In the genomic region with DNA sequence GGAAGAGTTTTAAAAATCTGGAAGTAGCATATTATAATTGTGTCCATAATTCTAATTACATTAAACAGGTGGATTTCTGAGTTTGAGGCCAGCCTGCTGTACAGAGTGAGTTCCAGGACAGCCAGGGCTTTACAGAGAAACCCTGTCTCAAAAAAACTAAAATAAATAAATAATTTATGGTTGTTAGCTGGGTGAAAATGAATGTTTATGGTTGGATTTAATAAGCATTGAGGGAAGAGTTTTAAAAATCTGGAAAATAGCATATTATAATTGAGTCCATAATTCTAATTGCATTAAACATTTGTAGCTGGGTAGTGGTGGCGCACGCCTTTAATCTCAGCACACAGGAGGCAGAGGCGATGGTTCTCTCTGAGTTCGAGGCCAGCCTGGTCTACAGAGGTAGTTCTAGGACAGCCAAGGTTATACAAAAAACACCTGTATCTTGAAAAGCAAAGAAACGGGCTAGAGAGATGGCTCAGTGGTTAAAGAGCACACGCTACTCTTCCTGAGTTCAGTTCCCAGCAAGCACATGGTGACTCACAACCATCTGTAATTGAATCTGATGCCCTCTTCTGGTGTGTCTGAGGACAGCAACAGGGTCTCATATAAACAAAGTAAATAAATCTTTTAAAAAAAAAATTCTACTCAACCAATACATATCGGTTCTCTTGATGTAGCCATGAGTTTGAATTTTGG, we compare ENCODE assay signal across 26 mouse cellular contexts. TPM values are rescaled to one million over a fixed set of nuclear protein-coding genes. Genes with fewer than 3 reads are reported as not detected.
A peak's percentile ranks its signal among the peaks of the same experiment; 100 is the strongest.
DNase-seq lines count a peak whose midpoint lies in the region; ATAC-seq and TF ChIP-seq lines count a peak whose summit lies in the region.
"Had no signal": no experiment of that assay in that cellular context is flagged by ENCODE, and none has a peak within 500 bp of the region (broad histone marks: within the 10 kb centered on the region; RNA-seq: fewer than 3 reads in every experiment).

No protein-coding gene starts in this region.

- peaks cover 2% of the 10 kb centered on the region for H3K36me3 ChIP-seq in heart, adult 2 months (ENCODE audit: control insufficient read depth, insufficient read depth, low read length)
- H3K36me3 ChIP-seq in E14TG2a.4 (ENCODE audit: insufficient read depth, low read length) = peaks cover 9% of the 10 kb centered on the region; the same call in 1 of the 2 replicates
- H3K36me3 ChIP-seq in stomach, postnatal 0 days (ENCODE audit: control insufficient read depth, insufficient read depth, low read length) = no peaks in the 10 kb centered on the region
- H3K36me3 ChIP-seq: forebrain, embryonic 10.5 days; heart, embryonic 12.5 days; heart, embryonic 15.5 days; hindbrain, embryonic 10.5 days; hindbrain, embryonic 13.5 days had no signal

- H3K79me2 ChIP-seq in heart, adult 2 months (replicated peaks; ENCODE audit: control insufficient read depth, insufficient read depth, low read length) = peaks cover 3% of the 10 kb centered on the region

- no peak overlapping the region for H3K4me3 ChIP-seq in heart, adult 2 months
- H3K4me3 ChIP-seq in layer of hippocampus, adult 2 months = no peak overlapping the region
- H3K4me3 ChIP-seq in E14TG2a.4 (replicated peaks; ENCODE audit: low read length) = peak overlapping the region; percentile 90
- no peak overlapping the region for H3K4me3 ChIP-seq in stomach, postnatal 0 days (ENCODE audit: low read depth, low read length)
- H3K4me3 ChIP-seq: forebrain, embryonic 10.5 days; forebrain, embryonic 13.5 days; heart, embryonic 12.5 days; heart, embryonic 15.5 days; hindbrain, embryonic 10.5 days; hindbrain, embryonic 13.5 days had no signal

- WGBS in heart, adult 2 months = 97% methylated on average over 7 of the region's 7 CpGs
- WGBS in stomach, postnatal 0 days = 84% methylated on average over 7 of the region's 7 CpGs

- H3K4me1 ChIP-seq in heart, adult 2 months (ENCODE audit: control insufficient read depth, insufficient read depth, low read length) = peaks cover 5% of the 10 kb centered on the region
- H3K4me1 ChIP-seq in E14TG2a.4 (replicated peaks; ENCODE audit: low read depth, low read length) = peaks cover 31% of the 10 kb centered on the region
- peaks cover 2% of the 10 kb centered on the region; the same call in 1 of the 2 replicates for H3K4me1 ChIP-seq in stomach, postnatal 0 days (replicated peaks; ENCODE audit: control insufficient read depth, insufficient read depth)

- H3K9ac ChIP-seq in heart, adult 2 months (ENCODE audit: low read depth, low read length) = no peak overlapping the region
- no peak overlapping the region for H3K9ac ChIP-seq in stomach, postnatal 0 days (ENCODE audit: low read length)
- H3K9ac ChIP-seq: forebrain, embryonic 13.5 days; heart, embryonic 12.5 days; heart, embryonic 15.5 days; hindbrain, embryonic 13.5 days had no signal

- no peak for ATAC-seq in stomach, postnatal 0 days (ENCODE audit: low FRiP score, low TSS enrichment)
- ATAC-seq: activated CD4-positive, CD25-positive, alpha-beta regulatory T cell, adult 4 months; forebrain, embryonic 13.5 days; hindbrain, embryonic 16.5 days; intestine, embryonic 16.5 days had no signal

- H3K27ac ChIP-seq in heart, adult 2 months = no peak overlapping the region
- no peak overlapping the region for H3K27ac ChIP-seq in layer of hippocampus, adult 2 months
- no peak overlapping the region for H3K27ac ChIP-seq in stomach, postnatal 0 days (replicated peaks)
- H3K27ac ChIP-seq: forebrain, embryonic 10.5 days; forebrain, embryonic 13.5 days; heart, embryonic 15.5 days; hindbrain, embryonic 10.5 days; hindbrain, embryonic 13.5 days had no signal

- intact Hi-C loops in heart, adult 2 months (cut with DNase I) = loop anchor here (5.0 to 10.0 kb wide), 4 partner anchors 91 to 1923 kb away; partner anchors contain the start of genes Foxn2, Msh6, Ppp1r21 and Srbd1

- H3K9me3 ChIP-seq in E14TG2a.4 (ENCODE audit: low read length) = no peaks in the 10 kb centered on the region
- no peaks in the 10 kb centered on the region for H3K9me3 ChIP-seq in stomach, postnatal 0 days (ENCODE audit: control insufficient read depth, low read length)
- H3K9me3 ChIP-seq: forebrain, embryonic 10.5 days; forebrain, embryonic 13.5 days; heart, embryonic 12.5 days; heart, embryonic 15.5 days; hindbrain, embryonic 10.5 days; hindbrain, embryonic 13.5 days had no signal

- H3K27me3 ChIP-seq in heart, adult 2 months (ENCODE audit: control insufficient read depth, insufficient read depth, low read length) = no peaks in the 10 kb centered on the region
- H3K27me3 ChIP-seq in E14TG2a.4 (ENCODE audit: insufficient read depth, low read length) = no peaks in the 10 kb centered on the region
- H3K27me3 ChIP-seq in stomach, postnatal 0 days (ENCODE audit: control insufficient read depth, insufficient read depth, low read length) = no peaks in the 10 kb centered on the region
- H3K27me3 ChIP-seq: forebrain, embryonic 13.5 days; heart, embryonic 12.5 days; heart, embryonic 15.5 days; hindbrain, embryonic 13.5 days had no signal

- no peak for DNase-seq in heart, adult 2 months
- DNase-seq in heart, adult 9 months (ENCODE audit: low spot score in 2 of 2) = no peak
- DNase-seq in layer of hippocampus, adult 2 months (ENCODE audit: low spot score in 2 of 2) = no peak
- DNase-seq in layer of hippocampus, adult 18-20 months (ENCODE audit: low spot score in 2 of 2) = no peak
- DNase-seq in stomach, postnatal 0 days (ENCODE audit: low spot score) = no peak
- no peak for DNase-seq in retina, postnatal 1 day
- no peak for DNase-seq in c-Kit-positive CD71-positive TER-119-positive erythroid progenitor cells, embryonic 14.5 days (ENCODE audit: low spot score)
- DNase-seq: adrenal gland, adult 8-10 months; adrenal gland, postnatal 25 days; cerebellum, adult 18-20 months; cerebellum, adult 9-10 months; cerebellum, postnatal 14 days; gastrocnemius, adult 2 months; gastrocnemius, postnatal 14 days; heart, postnatal 10 days; heart, postnatal 36 days had no signal

- TF ChIP-seq POLR2A in heart, adult 2 months (IDR thresholded peaks at IDR 0.05; ENCODE audit: insufficient read depth, low read depth, low read length) = no peak

- no peak for TF ChIP-seq EP300 in heart, adult 2 months (IDR thresholded peaks at IDR 0.05; ENCODE audit: insufficient read depth, low read depth, low read length)
- no peak for TF ChIP-seq EP300 in stomach, postnatal 0 days (optimal IDR thresholded peaks at IDR 0.05)

- TF ChIP-seq CTCF in heart, adult 2 months (IDR thresholded peaks at IDR 0.05) = peak; percentile 31
- TF ChIP-seq CTCF in layer of hippocampus, adult 2 months (conservative IDR thresholded peaks at IDR 0.05) = peak; percentile 48
- TF ChIP-seq CTCF in E14TG2a.4 (conservative IDR thresholded peaks at IDR 0.05; ENCODE audit: low read length) = peak; percentile 15; the same call in 1 of the 2 replicates
- 0 out of 2 replicates have a peak, but pooled peaks have one; percentile 15 for TF ChIP-seq CTCF in stomach, postnatal 0 days (IDR thresholded peaks at IDR 0.05; ENCODE audit: low read depth)

- no peak overlapping the region for H3K4me2 ChIP-seq in stomach, postnatal 0 days (replicated peaks; ENCODE audit: low read depth)
- H3K4me2 ChIP-seq: forebrain, embryonic 13.5 days; heart, embryonic 15.5 days; hindbrain, embryonic 13.5 days had no signal

RNA-seq across cellular contexts. Expression of gene Fbxo11, which starts 3.1 kb away (rescaled TPM):
- total RNA-seq in heart, adult 2 months (2021) = 10 to 100 TPM; 31.2 to 35.1 TPM
- 13.4 and 27.9 TPM in 2 replicates for polyA plus RNA-seq in heart, adult 2 months (2012; rRNA removed)
- 100 to 1,000 TPM; 119 to 121 TPM for total RNA-seq in layer of hippocampus, adult 2 months (2021)
- total RNA-seq in layer of hippocampus, adult 18-20 months (2021) = 100 to 1,000 TPM; 123 to 128 TPM
- 7.7 and 9.1 TPM in 2 replicates for polyA plus RNA-seq in stomach, postnatal 0 days (2015; fragmentation: Nextera tagmentation; extraction: Ambion mirVana)
